In genomic region chr13:44167186-44167585, GRCm38 (mm10) we compare ENCODE assay signal across 11 mouse cellular contexts.
A peak's percentile ranks its signal among the peaks of the same experiment; 100 is the strongest.
DNase-seq lines count a peak whose midpoint lies in the region; TF ChIP-seq lines count a peak whose summit lies in the region.
"Had no signal": no experiment of that assay in that cellular context is flagged by ENCODE, and none has a peak within 500 bp of the region (broad histone marks: within the 10 kb centered on the region; RNA-seq: fewer than 3 reads in every experiment).

No protein-coding gene starts in this region.

- H3K27ac ChIP-seq in kidney, adult 2 months (ENCODE audit: insufficient read depth, low read depth, low read length), result no peak overlapping the region
- H3K27ac ChIP-seq in embryonic facial prominence, embryonic 10.5 days (replicated peaks), result no peak overlapping the region

- H3K27me3 ChIP-seq in kidney, adult 2 months (replicated peaks; ENCODE audit: control insufficient read depth, insufficient read depth, low read length), result no peaks in the 10 kb centered on the region
- H3K27me3 ChIP-seq in embryonic facial prominence, embryonic 10.5 days (replicated peaks; ENCODE audit: low read depth, poor library complexity, severe bottlenecking), result no peaks in the 10 kb centered on the region

- TF ChIP-seq CTCF in kidney, adult 2 months (conservative IDR thresholded peaks at IDR 0.05; ENCODE audit: insufficient read depth, insufficient read length, low read depth, low read length), result no peak

- no peak for TF ChIP-seq POLR2A in kidney, adult 2 months (IDR thresholded peaks at IDR 0.05; ENCODE audit: low read depth, low read length)

- DNase-seq in kidney, adult 2 months, result peak; percentile 5
- no peak for DNase-seq in kidney, adult 11 months
- DNase-seq in Muller cell, postnatal 12 days (ENCODE audit: inconsistent ontology term), result peak; percentile 70
- DNase-seq in embryonic facial prominence, embryonic 10.5 days (ENCODE audit: low spot score), result peak; percentile 50
- peak; percentile 44 for DNase-seq in heart, postnatal 4 days
- no peak for DNase-seq in urinary bladder, postnatal 10 days (ENCODE audit: low spot score)
- DNase-seq in testis, postnatal 10 days (ENCODE audit: low spot score), result no peak
- DNase-seq in cerebellum, adult 11 months, result no peak
- DNase-seq: adrenal gland, postnatal 10 days; thymus, adult 18-20 months had no signal

- no peaks in the 10 kb centered on the region for H3K36me3 ChIP-seq in kidney, adult 2 months (ENCODE audit: control insufficient read depth, insufficient read depth, low read length)
- no peaks in the 10 kb centered on the region for H3K36me3 ChIP-seq in embryonic facial prominence, embryonic 10.5 days (replicated peaks)

- no peak overlapping the region for H3K4me3 ChIP-seq in kidney, adult 2 months (ENCODE audit: insufficient read depth, low read depth, low read length)
- H3K4me3 ChIP-seq in embryonic facial prominence, embryonic 10.5 days, result no peak overlapping the region
- H3K4me3 ChIP-seq: megakaryocyte, embryonic 14.5 days had no signal

- no peaks in the 10 kb centered on the region for H3K4me1 ChIP-seq in kidney, adult 2 months (ENCODE audit: control insufficient read depth, insufficient read depth, low read length)
- peaks cover 26% of the 10 kb centered on the region for H3K4me1 ChIP-seq in embryonic facial prominence, embryonic 10.5 days

- H3K9me3 ChIP-seq in embryonic facial prominence, embryonic 10.5 days, result no peaks in the 10 kb centered on the region

- WGBS in kidney, adult 2 months, result 67% methylated on average over 9 of the region's 9 CpGs
- WGBS in embryonic facial prominence, embryonic 10.5 days, result 33% methylated on average over 9 of the region's 9 CpGs

Comparison
In these comparisons a context has a peak if more than half of its experiments do, and no peak if none do; other contexts are left out.
1. DNase-seq: peak in kidney, adult 2 months (single experiment), Muller cell, postnatal 12 days (single experiment), embryonic facial prominence, embryonic 10.5 days (single experiment) and heart, postnatal 4 days (single experiment); none in kidney, adult 11 months (single experiment), urinary bladder, postnatal 10 days (single experiment), testis, postnatal 10 days (single experiment) and cerebellum, adult 11 months (single experiment).